Mouse (Mus musculus): ENCODE data around the gene Grb10. TPM values are rescaled to one million over a fixed set of nuclear protein-coding genes. Genes with fewer than 3 reads are reported as not detected.

Gene Grb10
- polyA plus RNA-seq, 1 experiment from 2014 or later, result 347 TPM

DNA sequence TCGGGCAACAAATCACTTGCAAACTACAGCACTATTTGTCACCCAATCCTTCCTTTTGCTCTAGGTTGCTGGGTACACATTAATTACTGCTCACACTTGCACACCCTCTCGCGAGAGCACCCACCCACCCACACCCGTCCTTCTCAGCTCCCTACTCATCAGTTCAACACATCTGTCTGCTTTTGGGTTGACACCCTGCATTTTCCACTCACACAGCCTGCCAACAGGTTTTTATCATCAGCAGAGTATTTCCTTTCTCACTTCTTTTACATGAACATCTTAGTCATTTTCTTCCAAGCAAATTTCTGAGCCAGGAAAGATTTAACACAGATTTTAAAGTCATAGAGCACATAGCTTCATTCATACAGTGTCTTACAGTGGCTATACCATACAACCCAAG, 48.6 kb downstream of the Grb10 start:
- Histone ChIP-seq H3K27me3 (replicated peaks) (no peaks in the 10 kb centered on the region), H3K9me3 (no peaks in the 10 kb centered on the region), H3K27ac (no peak overlapping the region), H3K4me3 (replicated peaks) (no peak overlapping the region), H3K9ac (no peak overlapping the region), H3K4me2 (replicated peaks) (no peak overlapping the region), H3K4me1 (replicated peaks) (no peaks in the 10 kb centered on the region), H3K36me3 (no peaks in the 10 kb centered on the region)
- WGBS, result 91% methylated on average over 4 of the region's 4 CpGs
- no peak for ATAC-seq

DNA sequence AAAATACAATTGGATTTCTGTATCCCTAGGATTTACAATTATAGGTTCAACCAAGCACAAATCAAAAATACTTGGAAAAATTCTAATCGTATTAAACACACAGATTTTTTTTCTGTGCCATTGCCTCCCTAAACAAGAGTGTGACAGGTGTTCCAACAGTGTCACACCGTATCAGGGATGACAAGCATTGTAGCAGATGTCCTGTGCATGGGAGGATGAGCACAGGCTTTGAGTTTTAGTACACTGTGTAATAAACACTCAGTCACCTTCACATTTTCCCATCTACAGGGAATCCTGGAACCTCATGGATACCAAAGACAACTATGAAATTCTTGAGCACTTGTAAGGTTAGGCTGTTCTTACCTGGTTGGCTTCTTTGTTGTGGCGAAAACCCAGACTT, 51.2 kb downstream of the Grb10 start:
- no peak overlapping the region for H3K27ac ChIP-seq
- ATAC-seq, result no peak
- no peaks in the 10 kb centered on the region for H3K36me3 ChIP-seq
- no peaks in the 10 kb centered on the region for H3K27me3 ChIP-seq (replicated peaks)
- WGBS, result 88% methylated on average over 3 of the region's 3 CpGs
- H3K9me3 ChIP-seq, result no peaks in the 10 kb centered on the region
- H3K4me2 ChIP-seq (replicated peaks), result no peak overlapping the region
- H3K4me1 ChIP-seq (replicated peaks), result no peaks in the 10 kb centered on the region
- H3K9ac ChIP-seq, result no peak overlapping the region
- H3K4me3 ChIP-seq (replicated peaks), result no peak overlapping the region

DNA sequence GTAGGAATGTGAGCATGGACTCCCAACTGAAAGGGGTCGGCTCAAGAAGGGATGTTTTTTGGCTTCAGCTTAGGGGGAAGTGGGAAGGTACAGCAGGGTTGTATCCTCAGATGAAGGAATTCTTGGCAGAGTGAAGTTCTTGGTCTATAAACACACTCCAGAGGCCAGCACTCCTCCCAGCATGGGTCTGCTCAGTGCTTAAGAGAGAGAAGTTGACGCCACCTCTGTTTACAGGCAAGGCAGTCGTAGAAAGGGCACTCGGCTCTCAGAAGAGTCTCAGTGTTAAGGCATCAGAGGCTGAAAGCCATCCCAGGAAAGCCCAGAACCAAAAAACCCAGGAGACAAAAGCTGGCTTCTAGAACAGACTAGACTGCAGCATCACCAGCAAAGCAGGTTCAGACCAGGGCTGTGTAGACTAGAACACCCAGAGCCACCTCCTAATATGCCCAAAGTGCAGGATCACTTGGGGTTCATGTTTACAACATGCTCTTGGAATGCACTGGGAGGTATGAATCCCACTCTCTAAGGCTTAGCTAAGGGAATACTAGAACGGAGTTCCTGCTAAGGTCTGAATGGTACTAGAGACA, 59.8 kb downstream of the Grb10 start:
- peaks cover 3% of the 10 kb centered on the region; the same call in 1 of the 2 replicates for H3K4me1 ChIP-seq (replicated peaks)
- H3K36me3 ChIP-seq, result no peaks in the 10 kb centered on the region
- no peak overlapping the region for H3K27ac ChIP-seq
- no peak overlapping the region for H3K4me2 ChIP-seq (replicated peaks)
- no peak for ATAC-seq
- no peaks in the 10 kb centered on the region for H3K27me3 ChIP-seq (replicated peaks)
- no peak overlapping the region for H3K9ac ChIP-seq
- WGBS, result 42% methylated on average over 5 of the region's 5 CpGs
- no peaks in the 10 kb centered on the region for H3K9me3 ChIP-seq
- H3K4me3 ChIP-seq (replicated peaks), result no peak overlapping the region

DNA sequence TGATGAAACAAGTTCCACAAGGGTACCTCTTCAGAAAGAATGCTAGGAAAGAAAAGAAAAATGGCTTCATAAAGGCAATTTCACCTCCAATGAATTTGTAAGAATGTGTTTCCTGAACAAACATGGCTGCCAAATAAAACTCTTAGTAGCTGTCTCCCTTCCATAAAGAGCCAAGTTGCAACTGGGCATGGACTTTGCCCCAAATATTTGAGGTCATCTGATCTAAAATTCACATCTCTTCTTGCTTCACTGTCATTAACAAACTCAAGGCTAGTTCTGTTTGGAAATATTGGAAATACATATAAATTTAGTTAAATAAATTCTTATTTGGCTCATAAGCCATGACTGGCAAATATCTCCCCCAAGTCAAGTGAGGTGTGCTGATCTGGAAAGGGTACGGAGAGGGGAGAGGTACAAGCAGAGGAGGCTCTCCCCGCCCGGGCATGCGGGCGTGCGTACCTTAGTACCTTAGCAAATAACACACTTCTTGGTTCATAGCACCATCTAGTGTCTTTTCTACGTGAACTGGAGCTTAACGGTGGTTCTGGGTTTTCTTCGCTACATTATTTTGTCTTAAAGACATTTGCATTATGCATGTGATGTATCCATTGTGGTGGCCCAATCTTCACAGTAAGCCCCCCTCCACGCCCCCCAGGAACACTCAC, 63.8 kb downstream of the Grb10 start:
- Histone ChIP-seq H3K4me2 (replicated peaks) (0 out of 2 replicates have a peak overlapping the region, but pooled peaks have one; percentile 20), H3K4me3 (replicated peaks) (no peak overlapping the region), H3K9ac (no peak overlapping the region), H3K4me1 (replicated peaks) (peaks cover 3% of the 10 kb centered on the region; the same call in 1 of the 2 replicates), H3K27me3 (replicated peaks) (no peaks in the 10 kb centered on the region), H3K9me3 (no peaks in the 10 kb centered on the region), H3K27ac (no peak overlapping the region), H3K36me3 (peaks cover 4% of the 10 kb centered on the region; the same call in 1 of the 2 replicates)
- peak; percentile 48 for ATAC-seq
- WGBS, result 41% methylated on average over 10 of the region's 10 CpGs

DNA sequence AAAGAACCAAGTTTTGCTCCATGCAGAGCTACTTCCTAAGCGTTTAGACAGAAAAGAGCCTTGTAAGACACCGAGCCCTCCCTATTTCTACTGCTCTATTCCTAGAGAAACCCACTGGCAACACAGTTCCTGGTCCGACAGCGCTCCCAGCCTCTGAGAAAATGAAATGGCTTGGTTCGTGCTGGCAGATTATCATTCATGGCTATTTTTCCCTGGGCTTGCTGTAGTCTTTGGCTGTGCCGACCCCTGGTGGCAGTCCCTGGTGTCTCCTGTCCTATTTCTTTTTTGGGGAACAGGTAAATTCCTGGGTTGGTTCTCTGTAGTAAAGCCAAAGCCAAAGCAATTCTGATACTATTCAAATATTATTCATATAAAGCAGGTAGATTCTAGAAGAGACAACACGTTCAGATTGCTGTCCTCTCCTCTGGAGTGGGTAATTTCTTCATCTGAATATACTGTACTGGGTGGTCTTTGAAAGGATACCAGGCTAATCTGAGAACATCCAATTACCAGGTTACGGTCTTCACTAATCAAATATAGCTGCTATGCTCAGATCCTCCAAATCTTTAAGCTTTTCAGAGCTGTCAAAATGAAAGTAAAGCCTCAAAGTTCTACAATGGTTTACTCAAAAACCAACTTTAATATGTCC, 65.0 kb downstream of the Grb10 start:
- Histone ChIP-seq H3K27ac (no peak overlapping the region), H3K4me3 (replicated peaks) (no peak overlapping the region), H3K36me3 (peaks cover 4% of the 10 kb centered on the region; the same call in 1 of the 2 replicates), H3K9me3 (no peaks in the 10 kb centered on the region), H3K9ac (no peak overlapping the region), H3K4me1 (replicated peaks) (no peaks in the 10 kb centered on the region), H3K27me3 (replicated peaks) (no peaks in the 10 kb centered on the region), H3K4me2 (replicated peaks) (no peak overlapping the region)
- WGBS, result 48% methylated on average over 8 of the region's 8 CpGs
- ATAC-seq, result peak; percentile 83

DNA sequence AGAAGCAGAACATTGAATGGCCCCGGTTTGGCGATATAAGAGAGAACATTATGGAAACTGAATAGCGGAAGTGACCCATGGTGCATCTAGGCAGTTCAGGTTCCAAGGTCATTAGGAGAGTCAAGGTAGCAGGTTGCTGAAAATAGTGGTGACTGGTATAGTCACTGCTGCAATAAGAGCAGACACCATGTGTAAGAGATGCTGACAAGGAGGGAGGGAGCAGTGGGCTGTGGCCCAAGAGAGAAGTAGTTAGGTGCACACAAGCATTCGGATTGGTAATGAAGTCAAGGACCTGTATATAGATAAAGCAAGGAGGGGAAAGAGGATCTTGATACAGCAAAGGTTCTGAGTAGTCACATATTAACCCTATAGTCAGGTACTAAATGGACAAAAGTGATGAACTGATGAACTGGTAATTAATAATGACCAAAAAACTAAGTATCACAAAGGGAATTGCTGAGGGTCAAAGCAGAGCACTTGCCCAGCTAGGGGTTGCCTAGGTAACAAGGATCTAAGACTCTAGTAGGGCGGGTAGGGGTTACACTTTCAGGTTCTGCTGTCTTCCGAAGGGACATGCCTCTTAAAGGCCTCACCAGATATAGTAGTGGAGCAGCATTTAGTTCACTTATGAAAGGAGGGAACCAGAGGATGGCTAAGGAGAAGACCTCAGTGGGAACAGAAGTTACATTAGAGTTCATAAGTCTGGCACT, 65.9 kb downstream of the Grb10 start:
- WGBS, result 92% methylated on average over 6 of the region's 6 CpGs
- H3K4me1 ChIP-seq (replicated peaks), result no peaks in the 10 kb centered on the region
- no peaks in the 10 kb centered on the region for H3K9me3 ChIP-seq
- H3K9ac ChIP-seq, result no peak overlapping the region
- no peaks in the 10 kb centered on the region for H3K27me3 ChIP-seq (replicated peaks)
- ATAC-seq, result no peak
- no peak overlapping the region for H3K4me2 ChIP-seq (replicated peaks)
- H3K27ac ChIP-seq, result no peak overlapping the region
- peaks cover 4% of the 10 kb centered on the region for H3K36me3 ChIP-seq
- no peak overlapping the region for H3K4me3 ChIP-seq (replicated peaks)

DNA sequence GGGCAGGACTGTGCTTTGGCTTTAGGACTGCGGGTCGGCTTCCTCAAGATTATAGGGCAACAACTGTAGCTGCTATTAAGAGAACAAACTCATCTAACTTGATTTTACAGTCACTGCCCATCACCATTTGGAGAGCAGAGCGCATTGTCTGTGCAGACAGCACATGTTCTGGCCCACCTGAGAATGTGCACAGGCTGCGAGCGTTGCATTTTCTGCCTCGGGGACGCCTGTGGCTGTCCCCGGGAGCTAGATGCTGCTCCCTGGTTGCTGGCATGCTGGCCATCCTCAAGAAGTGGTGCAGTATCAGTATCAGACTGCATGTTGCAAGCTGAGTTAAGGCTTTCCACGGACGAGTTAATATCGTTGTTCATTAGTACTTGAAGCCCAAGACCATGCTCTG, 68.2 kb downstream of the Grb10 start:
- Histone ChIP-seq H3K4me2 (replicated peaks) (no peak overlapping the region), H3K4me1 (replicated peaks) (no peaks in the 10 kb centered on the region), H3K27me3 (replicated peaks) (no peaks in the 10 kb centered on the region), H3K9me3 (no peaks in the 10 kb centered on the region), H3K36me3 (peaks cover 4% of the 10 kb centered on the region), H3K27ac (no peak overlapping the region), H3K4me3 (replicated peaks) (no peak overlapping the region), H3K9ac (no peak overlapping the region)
- ATAC-seq, result no peak
- WGBS, result 93% methylated on average over 11 of the region's 11 CpGs

DNA sequence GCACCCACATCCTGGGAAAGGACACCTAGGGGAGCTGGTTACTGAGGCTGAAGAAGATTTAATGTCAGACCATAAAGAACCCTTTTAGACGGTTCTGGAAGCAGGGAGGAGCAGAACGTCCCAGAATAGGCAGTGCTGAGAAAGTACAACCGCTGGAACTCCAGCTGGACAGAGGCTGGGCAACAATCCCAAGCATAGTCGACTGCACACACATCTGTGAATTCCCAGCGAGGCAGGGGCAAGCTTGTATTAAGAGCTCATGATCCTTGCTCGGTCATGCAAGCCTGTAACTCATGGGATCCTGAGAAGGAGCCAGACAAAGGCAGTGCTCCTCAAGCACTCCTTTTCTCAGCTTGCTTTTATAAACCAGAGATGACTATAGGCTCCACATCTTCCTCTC, 69.7 kb downstream of the Grb10 start:
- H3K36me3 ChIP-seq, result peaks cover 4% of the 10 kb centered on the region
- 44% methylated on average over 6 of the region's 6 CpGs for WGBS

DNA sequence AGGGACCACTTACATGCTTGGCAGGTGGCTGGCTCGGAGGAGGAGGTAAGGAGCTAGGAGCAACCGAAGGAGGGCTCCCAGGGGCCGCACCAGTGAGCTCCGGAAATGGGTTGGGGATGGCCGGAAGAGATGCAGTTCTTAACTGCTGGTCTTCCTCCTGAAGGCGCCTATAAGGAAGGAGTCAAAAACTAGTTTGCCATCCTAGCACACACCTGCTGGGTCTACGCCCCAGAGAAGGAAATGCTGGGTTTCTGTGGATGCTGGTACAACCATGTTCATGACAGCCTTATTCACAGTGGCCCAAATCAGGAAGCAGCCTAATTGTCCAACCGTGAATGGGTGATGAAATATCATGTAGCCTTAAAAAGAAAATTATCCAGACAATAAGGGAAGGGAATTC, 71.0 kb downstream of the Grb10 start:
- WGBS, result 88% methylated on average over 8 of the region's 8 CpGs
- ATAC-seq, result no peak
- H3K9ac ChIP-seq, result no peak overlapping the region
- H3K4me2 ChIP-seq (replicated peaks), result no peak overlapping the region
- peaks cover 4% of the 10 kb centered on the region for H3K36me3 ChIP-seq
- H3K4me1 ChIP-seq (replicated peaks), result 0 out of 2 replicates have a peak, but pooled peaks cover 16% of the 10 kb centered on the region
- no peaks in the 10 kb centered on the region for H3K27me3 ChIP-seq (replicated peaks)
- no peak overlapping the region for H3K4me3 ChIP-seq (replicated peaks)
- H3K27ac ChIP-seq, result 0 out of 2 replicates have a peak overlapping the region, but pooled peaks have one; percentile 4
- no peaks in the 10 kb centered on the region for H3K9me3 ChIP-seq

More for the DNA sequence above, 69.7 kb downstream of the Grb10 start:
- no peaks in the 10 kb centered on the region for H3K9me3 ChIP-seq
- 0 out of 2 replicates have a peak, but pooled peaks cover 6% of the 10 kb centered on the region for H3K4me1 ChIP-seq (replicated peaks)
- no peaks in the 10 kb centered on the region for H3K27me3 ChIP-seq (replicated peaks)
- H3K4me2 ChIP-seq (replicated peaks), result no peak overlapping the region
- H3K27ac ChIP-seq, result peak overlapping the region; percentile 64
- no peak overlapping the region for H3K4me3 ChIP-seq (replicated peaks)
- peak; percentile 53 for ATAC-seq
- H3K9ac ChIP-seq, result no peak overlapping the region

DNA sequence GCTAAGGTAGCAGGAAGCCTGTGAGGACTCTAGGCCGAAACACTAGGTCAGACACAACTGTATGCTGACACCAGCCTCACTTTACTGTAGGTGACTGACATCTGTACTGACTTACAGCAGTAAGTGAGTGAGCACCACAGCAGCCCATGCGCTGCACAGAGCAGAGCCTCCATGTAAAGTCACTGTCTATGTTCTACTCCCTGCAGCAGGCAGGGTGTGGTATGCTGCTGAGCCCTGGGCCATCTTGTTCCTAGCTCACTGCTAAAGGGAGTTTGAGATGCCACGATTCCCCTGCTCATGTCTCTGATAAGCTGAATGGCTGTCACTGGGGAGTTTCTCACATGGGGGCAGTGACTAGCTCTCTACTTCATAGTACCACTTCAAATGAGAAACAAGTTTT, 72.3 kb downstream of the Grb10 start:
- ATAC-seq, result no peak
- Histone ChIP-seq H3K4me1 (replicated peaks) (peaks cover 21% of the 10 kb centered on the region; the same call in 1 of the 2 replicates), H3K27me3 (replicated peaks) (no peaks in the 10 kb centered on the region), H3K9me3 (no peaks in the 10 kb centered on the region), H3K36me3 (peaks cover 4% of the 10 kb centered on the region), H3K4me3 (replicated peaks) (no peak overlapping the region), H3K9ac (no peak overlapping the region), H3K27ac (peak overlapping the region; percentile 63; the same call in 1 of the 2 replicates), H3K4me2 (replicated peaks) (no peak overlapping the region)
- 77% methylated on average over 3 of the region's 3 CpGs for WGBS

DNA sequence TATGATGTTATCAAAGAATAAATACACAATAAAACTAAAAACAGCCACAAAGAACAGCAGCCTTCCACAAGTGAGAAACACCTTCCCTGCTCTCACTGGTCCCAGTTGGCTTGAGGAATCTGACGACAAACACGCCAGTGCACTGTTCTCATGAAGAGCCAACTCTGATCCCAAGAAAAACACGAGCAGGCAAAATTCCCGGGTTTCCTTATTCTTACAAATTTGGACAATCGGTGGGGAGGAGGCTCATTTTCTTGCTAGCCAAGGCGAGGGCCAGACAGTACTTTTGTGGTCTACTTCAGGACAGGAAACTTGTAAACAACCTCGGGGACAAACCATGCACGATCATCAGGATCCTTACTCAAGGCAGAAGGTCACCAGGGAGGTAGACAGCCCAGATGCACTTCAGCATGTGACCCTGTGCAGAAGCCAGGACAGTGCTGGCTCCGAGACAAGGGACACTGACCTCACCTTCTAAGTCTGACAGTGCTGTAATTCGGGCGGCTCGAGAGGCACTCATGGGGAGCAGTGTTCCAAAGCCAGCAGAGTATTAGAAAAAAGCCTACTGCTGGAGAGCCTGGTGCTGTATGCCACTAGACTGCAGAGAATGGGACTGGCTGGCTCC, 72.9 kb downstream of the Grb10 start:
- no peak overlapping the region for H3K4me3 ChIP-seq (replicated peaks)
- H3K9me3 ChIP-seq, result no peaks in the 10 kb centered on the region
- H3K9ac ChIP-seq, result no peak overlapping the region
- no peak overlapping the region for H3K4me2 ChIP-seq (replicated peaks)
- H3K27me3 ChIP-seq (replicated peaks), result no peaks in the 10 kb centered on the region
- peak overlapping the region; percentile 63; the same call in 1 of the 2 replicates for H3K27ac ChIP-seq
- 59% methylated on average over 12 of the region's 12 CpGs for WGBS
- H3K36me3 ChIP-seq, result peaks cover 4% of the 10 kb centered on the region
- no peak for ATAC-seq
- H3K4me1 ChIP-seq (replicated peaks), result peaks cover 27% of the 10 kb centered on the region

DNA sequence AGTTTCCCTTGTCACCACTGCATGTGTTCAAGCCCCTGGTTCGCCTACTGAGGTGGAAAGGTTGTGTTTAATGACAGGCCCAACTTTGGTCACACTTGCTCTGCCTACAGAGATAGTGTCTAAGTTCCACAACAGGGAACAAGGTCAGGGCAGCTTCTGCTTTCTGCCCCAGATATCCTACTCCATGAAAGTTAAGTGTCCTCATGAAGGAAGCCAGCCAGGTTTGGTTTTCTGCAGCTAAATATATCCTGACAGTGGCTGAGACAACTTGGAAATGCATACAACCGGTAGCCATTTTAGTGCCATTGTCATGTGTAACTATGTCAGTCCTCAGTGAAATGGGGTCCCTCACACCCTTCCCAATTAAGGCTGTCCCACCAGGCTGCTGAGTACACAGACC, 73.8 kb downstream of the Grb10 start:
- H3K36me3 ChIP-seq, result no peaks in the 10 kb centered on the region; the same call in 1 of the 2 replicates
- H3K27me3 ChIP-seq (replicated peaks), result no peaks in the 10 kb centered on the region
- H3K4me2 ChIP-seq (replicated peaks), result no peak overlapping the region
- peaks cover 32% of the 10 kb centered on the region for H3K4me1 ChIP-seq (replicated peaks)
- no peak overlapping the region for H3K27ac ChIP-seq
- 92% methylated on average over 2 of the region's 2 CpGs for WGBS
- H3K4me3 ChIP-seq (replicated peaks), result no peak overlapping the region
- no peak overlapping the region for H3K9ac ChIP-seq
- no peaks in the 10 kb centered on the region for H3K9me3 ChIP-seq
- ATAC-seq, result no peak

Measured in intestine, embryonic 15.5 days (tissue).